9 mouse cellular contexts compared by ENCODE assay signal in the genomic region with DNA sequence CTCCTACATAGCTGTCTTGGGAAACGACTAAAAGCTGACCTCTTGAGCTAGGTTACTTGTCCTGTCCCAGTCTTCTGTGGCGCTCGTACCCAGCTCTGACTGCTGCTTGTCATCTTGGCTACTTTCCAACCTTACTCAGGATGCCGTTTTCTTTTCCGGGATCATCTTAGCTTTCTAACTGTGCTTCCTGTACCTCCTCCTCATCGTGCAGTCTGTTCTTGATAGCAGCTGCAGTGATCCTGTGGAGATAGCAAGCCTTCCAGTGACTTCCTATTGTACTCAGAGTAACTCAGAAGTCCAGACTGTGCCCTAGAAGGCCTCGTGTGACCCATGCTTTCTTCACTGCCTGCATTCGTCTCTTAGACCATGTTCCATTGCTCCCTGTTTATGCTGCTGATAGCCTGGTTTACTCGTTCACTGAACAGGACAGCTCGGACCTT. TPM values are rescaled to one million over a fixed set of nuclear protein-coding genes. Genes with fewer than 3 reads are reported as not detected.
DNase-seq lines count a peak whose midpoint lies in the region; ATAC-seq and TF ChIP-seq lines count a peak whose summit lies in the region.
"Had no signal": no experiment of that assay in that cellular context is flagged by ENCODE, and none has a peak within 500 bp of the region (broad histone marks: within the 10 kb centered on the region; RNA-seq: fewer than 3 reads in every experiment).

No protein-coding gene starts in this region.

- peak; percentile 49; the same call in 1 of the 2 replicates for TF ChIP-seq EP300 in heart, postnatal 0 days (IDR thresholded peaks at IDR 0.05; ENCODE audit: low read depth)

- no peaks in the 10 kb centered on the region for H3K36me3 ChIP-seq in lung, embryonic 16.5 days (ENCODE audit: control insufficient read depth, insufficient read depth, low read length)
- H3K36me3 ChIP-seq in heart, postnatal 0 days (replicated peaks; ENCODE audit: control insufficient read depth, insufficient read depth, low read length): no peaks in the 10 kb centered on the region
- H3K36me3 ChIP-seq in forebrain, embryonic 15.5 days: no peaks in the 10 kb centered on the region
- H3K36me3 ChIP-seq: hindbrain, embryonic 15.5 days had no signal

- H3K4me3 ChIP-seq in lung, embryonic 16.5 days (ENCODE audit: low read length): no peak overlapping the region
- no peak overlapping the region for H3K4me3 ChIP-seq in heart, postnatal 0 days (ENCODE audit: low read depth, low read length)
- H3K4me3 ChIP-seq in forebrain, embryonic 15.5 days: no peak overlapping the region
- H3K4me3 ChIP-seq: hindbrain, embryonic 15.5 days had no signal

- H3K27me3 ChIP-seq in lung, embryonic 16.5 days (ENCODE audit: control insufficient read depth, insufficient read depth, low read depth, low read length): no peaks in the 10 kb centered on the region
- no peaks in the 10 kb centered on the region for H3K27me3 ChIP-seq in heart, postnatal 0 days (ENCODE audit: control insufficient read depth, insufficient read depth, low read length)
- no peaks in the 10 kb centered on the region for H3K27me3 ChIP-seq in forebrain, embryonic 15.5 days
- H3K27me3 ChIP-seq: hindbrain, embryonic 15.5 days had no signal

- peak overlapping the region; percentile 9; the same call in 1 of the 2 replicates for H3K4me2 ChIP-seq in lung, embryonic 16.5 days (ENCODE audit: low read depth, low read length)
- peak overlapping the region; percentile 31 for H3K4me2 ChIP-seq in heart, postnatal 0 days (ENCODE audit: low read depth, low read length)
- H3K4me2 ChIP-seq in forebrain, embryonic 15.5 days (replicated peaks): no peak overlapping the region
- H3K4me2 ChIP-seq: hindbrain, embryonic 15.5 days had no signal

- peaks cover 3% of the 10 kb centered on the region; the same call in 1 of the 2 replicates for H3K4me1 ChIP-seq in lung, embryonic 16.5 days (replicated peaks; ENCODE audit: control insufficient read depth, insufficient read depth, low read length)
- H3K4me1 ChIP-seq in heart, postnatal 0 days (ENCODE audit: control insufficient read depth, insufficient read depth): peaks cover 15% of the 10 kb centered on the region
- 0 out of 2 replicates have a peak, but pooled peaks cover 3% of the 10 kb centered on the region for H3K4me1 ChIP-seq in forebrain, embryonic 15.5 days
- H3K4me1 ChIP-seq: hindbrain, embryonic 15.5 days had no signal

- 0 out of 2 replicates have a peak, but pooled peaks have one; percentile 26 for ATAC-seq in lung, embryonic 16.5 days (ENCODE audit: low read depth)
- ATAC-seq in heart, postnatal 0 days (ENCODE audit: insufficient read depth, low read depth): 0 out of 2 replicates have a peak, but pooled peaks have one; percentile 36
- ATAC-seq in megakaryocyte progenitor cell, adult 5-6 weeks (replicated peaks; ENCODE audit: poor library complexity): peak; percentile 79
- ATAC-seq in forebrain, embryonic 15.5 days (replicated peaks): no peak

- H3K9me3 ChIP-seq in lung, embryonic 16.5 days (ENCODE audit: control insufficient read depth, low read length): no peaks in the 10 kb centered on the region
- H3K9me3 ChIP-seq in heart, postnatal 0 days (replicated peaks; ENCODE audit: control insufficient read depth, low read length): no peaks in the 10 kb centered on the region
- no peaks in the 10 kb centered on the region for H3K9me3 ChIP-seq in forebrain, embryonic 15.5 days
- H3K9me3 ChIP-seq: hindbrain, embryonic 15.5 days had no signal

- no peak for TF ChIP-seq CTCF in heart, postnatal 0 days (IDR thresholded peaks at IDR 0.05; ENCODE audit: low read depth)

- 41% methylated on average over 10 of the region's 10 CpGs for WGBS in lung, embryonic 16.5 days
- WGBS in heart, postnatal 0 days: 20% methylated on average over 10 of the region's 10 CpGs
- 74% methylated on average over 10 of the region's 10 CpGs for WGBS in forebrain, embryonic 15.5 days

- DNase-seq in adrenal gland, adult 8-10 months: peak; percentile 9
- no peak for DNase-seq in adrenal gland, postnatal 25 days
- no peak for DNase-seq in lung, adult 18-20 months
- DNase-seq in heart, postnatal 0 days (ENCODE audit: low spot score): peak; percentile 44
- DNase-seq in thymus, postnatal 0 days (ENCODE audit: low spot score): no peak

- H3K27ac ChIP-seq in lung, embryonic 16.5 days (ENCODE audit: low read length): no peak overlapping the region
- peak overlapping the region; percentile 24 for H3K27ac ChIP-seq in heart, postnatal 0 days (ENCODE audit: low read depth)
- H3K27ac ChIP-seq in forebrain, embryonic 15.5 days (replicated peaks): no peak overlapping the region
- H3K27ac ChIP-seq: hindbrain, embryonic 15.5 days had no signal

- no peak overlapping the region for H3K9ac ChIP-seq in lung, embryonic 16.5 days (ENCODE audit: low read length)
- no peak overlapping the region for H3K9ac ChIP-seq in heart, postnatal 0 days (replicated peaks; ENCODE audit: low read depth, low read length)
- no peak overlapping the region for H3K9ac ChIP-seq in forebrain, embryonic 15.5 days (replicated peaks)
- H3K9ac ChIP-seq: hindbrain, embryonic 15.5 days had no signal

RNA-seq across cellular contexts. Expression of a gene that starts 43.1 kb away (rescaled TPM):
- 1 to 10 TPM in 1 of 4 experiments, not detected in 3; 1.5 TPM for total RNA-seq in adrenal gland, adult 8-10 months (2022)
- total RNA-seq in adrenal gland, postnatal 25 days (2021): not detected in 2 replicates
- polyA plus RNA-seq in lung, embryonic 16.5 days (2015; fragmentation: Nextera tagmentation; extraction: Ambion mirVana): not detected in 2 replicates
- not detected in 2 replicates for total RNA-seq in heart, postnatal 0 days (2014; rRNA removed; ENCODE audit: low replicate concordance)
- not detected in 2 replicates for polyA plus RNA-seq in heart, postnatal 0 days (2015; fragmentation: Nextera tagmentation; extraction: Ambion mirVana)
- 0.17 TPM in 1 of 2 replicates, not detected in the other for total RNA-seq in megakaryocyte progenitor cell, adult 5-6 weeks (2015)
- total RNA-seq in megakaryocyte progenitor cell, adult 5-6 weeks (2017): 0.57 and 1.3 TPM in 2 replicates
- polyA plus RNA-seq in thymus, postnatal 0 days (2015; fragmentation: Nextera tagmentation; extraction: Ambion mirVana): not detected in 2 replicates
- 0.06 TPM in 1 of 2 replicates, not detected in the other for polyA plus RNA-seq in forebrain, embryonic 15.5 days (2015; fragmentation: Nextera tagmentation; extraction: Ambion mirVana)
- polyA plus RNA-seq: hindbrain, embryonic 15.5 days had no signal

RNA-seq across cellular contexts. Expression of a gene that starts 43.6 kb away (rescaled TPM):
- total RNA-seq in adrenal gland, adult 8-10 months (2022): 10 to 100 TPM; 41.1 to 56.3 (median 49.1) TPM
- total RNA-seq in adrenal gland, postnatal 25 days (2021): 43.4 and 52.9 TPM in 2 replicates
- polyA plus RNA-seq in lung, embryonic 16.5 days (2015; fragmentation: Nextera tagmentation; extraction: Ambion mirVana): 8.9 and 9.8 TPM in 2 replicates
- total RNA-seq in heart, postnatal 0 days (2014; rRNA removed; ENCODE audit: low replicate concordance): 42.8 and 48.1 TPM in 2 replicates
- polyA plus RNA-seq in heart, postnatal 0 days (2015; fragmentation: Nextera tagmentation; extraction: Ambion mirVana): 6.5 and 7.2 TPM in 2 replicates
- 55.6 and 71.4 TPM in 2 replicates for total RNA-seq in megakaryocyte progenitor cell, adult 5-6 weeks (2015)
- 50.6 and 58.6 TPM in 2 replicates for total RNA-seq in megakaryocyte progenitor cell, adult 5-6 weeks (2017)
- polyA plus RNA-seq in thymus, postnatal 0 days (2015; fragmentation: Nextera tagmentation; extraction: Ambion mirVana): 15.8 and 19.4 TPM in 2 replicates
- 15.6 and 16.9 TPM in 2 replicates for polyA plus RNA-seq in forebrain, embryonic 15.5 days (2015; fragmentation: Nextera tagmentation; extraction: Ambion mirVana)

RNA-seq across cellular contexts. Expression of a gene that starts 47.5 kb away (rescaled TPM):
- 100 to 1,000 TPM in 2 of 4 experiments, 10 to 100 TPM in 2; 77.3 to 151 (median 111) TPM for total RNA-seq in adrenal gland, adult 8-10 months (2022)
- 134 and 135 TPM in 2 replicates for total RNA-seq in adrenal gland, postnatal 25 days (2021)
- polyA plus RNA-seq in lung, embryonic 16.5 days (2015; fragmentation: Nextera tagmentation; extraction: Ambion mirVana): 174 and 177 TPM in 2 replicates
- total RNA-seq in heart, postnatal 0 days (2014; rRNA removed; ENCODE audit: low replicate concordance): 95.5 and 125 TPM in 2 replicates
- 148 and 154 TPM in 2 replicates for polyA plus RNA-seq in heart, postnatal 0 days (2015; fragmentation: Nextera tagmentation; extraction: Ambion mirVana)
- total RNA-seq in megakaryocyte progenitor cell, adult 5-6 weeks (2015): 153 and 154 TPM in 2 replicates
- total RNA-seq in megakaryocyte progenitor cell, adult 5-6 weeks (2017): 182 and 256 TPM in 2 replicates
- polyA plus RNA-seq in thymus, postnatal 0 days (2015; fragmentation: Nextera tagmentation; extraction: Ambion mirVana): 283 and 333 TPM in 2 replicates
- polyA plus RNA-seq in forebrain, embryonic 15.5 days (2015; fragmentation: Nextera tagmentation; extraction: Ambion mirVana): 164 and 187 TPM in 2 replicates

RNA-seq across cellular contexts. Expression of a gene that starts 50.1 kb away (rescaled TPM):
- under 1 TPM in 1 of 4 experiments, not detected in 3; 0.06 TPM for total RNA-seq in adrenal gland, adult 8-10 months (2022)
- not detected in 2 replicates for total RNA-seq in adrenal gland, postnatal 25 days (2021)
- polyA plus RNA-seq in lung, embryonic 16.5 days (2015; fragmentation: Nextera tagmentation; extraction: Ambion mirVana): not detected in 2 replicates
- not detected in 2 replicates for total RNA-seq in heart, postnatal 0 days (2014; rRNA removed; ENCODE audit: low replicate concordance)
- not detected in 2 replicates for polyA plus RNA-seq in heart, postnatal 0 days (2015; fragmentation: Nextera tagmentation; extraction: Ambion mirVana)
- total RNA-seq in megakaryocyte progenitor cell, adult 5-6 weeks (2015): not detected in 2 replicates
- total RNA-seq in megakaryocyte progenitor cell, adult 5-6 weeks (2017): not detected in 2 replicates
- polyA plus RNA-seq in thymus, postnatal 0 days (2015; fragmentation: Nextera tagmentation; extraction: Ambion mirVana): 0.04 and 0.08 TPM in 2 replicates
- 0.04 TPM in 1 of 2 replicates, not detected in the other for polyA plus RNA-seq in forebrain, embryonic 15.5 days (2015; fragmentation: Nextera tagmentation; extraction: Ambion mirVana)

RNA-seq across cellular contexts. Expression of a gene that starts 58.6 kb away (rescaled TPM):
- total RNA-seq in adrenal gland, adult 8-10 months (2022): 100 to 1,000 TPM in 2 of 4 experiments, 10 to 100 TPM in 2; 86.5 to 106 (median 95.5) TPM
- total RNA-seq in adrenal gland, postnatal 25 days (2021): 89.3 and 92.2 TPM in 2 replicates
- polyA plus RNA-seq in lung, embryonic 16.5 days (2015; fragmentation: Nextera tagmentation; extraction: Ambion mirVana): 109 and 113 TPM in 2 replicates
- total RNA-seq in heart, postnatal 0 days (2014; rRNA removed; ENCODE audit: low replicate concordance): 58.5 and 70.1 TPM in 2 replicates
- polyA plus RNA-seq in heart, postnatal 0 days (2015; fragmentation: Nextera tagmentation; extraction: Ambion mirVana): 104 and 110 TPM in 2 replicates
- 97.1 and 106 TPM in 2 replicates for total RNA-seq in megakaryocyte progenitor cell, adult 5-6 weeks (2015)
- total RNA-seq in megakaryocyte progenitor cell, adult 5-6 weeks (2017): 73.0 and 77.6 TPM in 2 replicates
- 123 and 127 TPM in 2 replicates for polyA plus RNA-seq in thymus, postnatal 0 days (2015; fragmentation: Nextera tagmentation; extraction: Ambion mirVana)
- 160 and 166 TPM in 2 replicates for polyA plus RNA-seq in forebrain, embryonic 15.5 days (2015; fragmentation: Nextera tagmentation; extraction: Ambion mirVana)

Comparison
In these comparisons a context has a peak if more than half of its experiments do, and no peak if none do; other contexts are left out.
1. DNase-seq: peak in adrenal gland, adult 8-10 months (single experiment) and heart, postnatal 0 days (single experiment); none in adrenal gland, postnatal 25 days (single experiment), lung, adult 18-20 months (0 of 2) and thymus, postnatal 0 days (single experiment).